Mouse (Mus musculus): ENCODE data around the gene Myo1b. TPM values are rescaled to one million over a fixed set of nuclear protein-coding genes. Genes with fewer than 3 reads are reported as not detected.
A peak's percentile ranks its signal among the peaks of the same experiment; 100 is the strongest.

Myo1b gene
- total and polyA plus RNA-seq, 3 experiments: 5.5 to 30.1 (median 29.6) TPM

- Histone ChIP-seq H3K36me3 (ENCODE audit: control insufficient read depth, insufficient read depth, low read length) (no peaks in the 10 kb centered on the region), H3K27me3 (ENCODE audit: control insufficient read depth, insufficient read depth, low read length) (no peaks in the 10 kb centered on the region), H3K4me1 (ENCODE audit: control insufficient read depth, insufficient read depth, low read length) (peaks cover 6% of the 10 kb centered on the region), H3K79me2 (replicated peaks; ENCODE audit: control insufficient read depth, insufficient read depth, low read length) (no peaks in the 10 kb centered on the region), H3K9ac (ENCODE audit: low read depth, low read length) (no peak overlapping the region), H3K4me3 (no peak overlapping the region; the same call in 1 of the 2 replicates), H3K27ac (peak overlapping the region; percentile 31; the same call in 1 of the 2 replicates)
- DNase-seq: no peak
- 89% methylated on average over 5 of the region's 5 CpGs for WGBS
- no peak for TF ChIP-seq CTCF (IDR thresholded peaks at IDR 0.05)
- TF ChIP-seq EP300 (IDR thresholded peaks at IDR 0.05; ENCODE audit: insufficient read depth, low read depth, low read length): no peak
- no peak for TF ChIP-seq POLR2A (IDR thresholded peaks at IDR 0.05; ENCODE audit: insufficient read depth, low read depth, low read length)
- intact Hi-C loops (cut with DNase I): no loop called here
Observed at GRCm38 (mm10) chr1:51916276-51916675, 405 bp upstream of the Myo1b start.

GRCm38 (mm10) chr1:51915051-51915575 is 758 bp downstream of the Myo1b start:
- H3K4me3 ChIP-seq: peak overlapping the region; percentile 81
- intact Hi-C loops (cut with DNase I): loop anchor here (1.0 to 2.0 kb wide), 3 partner anchors 22 to 134 kb away; no protein-coding TSS in a partner anchor
- peak; percentile 86 for DNase-seq

GRCm38 (mm10) chr1:51914095-51914494 is 1.8 kb downstream of the Myo1b start:
- intact Hi-C loops (cut with DNase I): loop anchor here (2.0 to 5.0 kb wide), 3 partner anchors 21 to 133 kb away; no protein-coding TSS in a partner anchor
- Histone ChIP-seq H3K9ac (ENCODE audit: low read depth, low read length) (no peak overlapping the region), H3K79me2 (replicated peaks; ENCODE audit: control insufficient read depth, insufficient read depth, low read length) (no peaks in the 10 kb centered on the region), H3K27ac (peak overlapping the region; percentile 92), H3K36me3 (ENCODE audit: control insufficient read depth, insufficient read depth, low read length) (no peaks in the 10 kb centered on the region; the same call in 1 of the 2 replicates), H3K4me1 (ENCODE audit: control insufficient read depth, insufficient read depth, low read length) (peaks cover 8% of the 10 kb centered on the region), H3K27me3 (ENCODE audit: control insufficient read depth, insufficient read depth, low read length) (no peaks in the 10 kb centered on the region), H3K4me3 (peak overlapping the region; percentile 21; the same call in 1 of the 2 replicates)
- WGBS: 52% methylated on average over 3 of the region's 3 CpGs
- no peak for DNase-seq
- TF ChIP-seq POLR2A (IDR thresholded peaks at IDR 0.05; ENCODE audit: insufficient read depth, low read depth, low read length): no peak
- no peak for TF ChIP-seq CTCF (IDR thresholded peaks at IDR 0.05)
- no peak for TF ChIP-seq EP300 (IDR thresholded peaks at IDR 0.05; ENCODE audit: insufficient read depth, low read depth, low read length)

More at GRCm38 (mm10) chr1:51915051-51915575, 758 bp downstream of the Myo1b start:
- Histone ChIP-seq H3K4me1 (ENCODE audit: control insufficient read depth, insufficient read depth, low read length) (peaks cover 8% of the 10 kb centered on the region), H3K36me3 (ENCODE audit: control insufficient read depth, insufficient read depth, low read length) (no peaks in the 10 kb centered on the region; the same call in 1 of the 2 replicates), H3K27ac (peak overlapping the region; percentile 92), H3K9ac (ENCODE audit: low read depth, low read length) (peak overlapping the region; percentile 91), H3K79me2 (replicated peaks; ENCODE audit: control insufficient read depth, insufficient read depth, low read length) (no peaks in the 10 kb centered on the region), H3K27me3 (ENCODE audit: control insufficient read depth, insufficient read depth, low read length) (no peaks in the 10 kb centered on the region)
- WGBS: 1% methylated on average over 33 of the region's 33 CpGs
- no peak for TF ChIP-seq CTCF (IDR thresholded peaks at IDR 0.05)
- TF ChIP-seq EP300 (IDR thresholded peaks at IDR 0.05; ENCODE audit: insufficient read depth, low read depth, low read length): 0 out of 2 replicates have a peak, but pooled peaks have one; percentile 12

GRCm38 (mm10) chr1:51913071-51913814 is 2.6 kb downstream of the Myo1b start:
- intact Hi-C loops (cut with DNase I): loop anchor here (5.0 kb wide), 1 partner anchor 36 kb away; no protein-coding TSS in a partner anchor
- Histone ChIP-seq H3K36me3 (ENCODE audit: control insufficient read depth, insufficient read depth, low read length) (no peaks in the 10 kb centered on the region; the same call in 1 of the 2 replicates), H3K4me1 (ENCODE audit: control insufficient read depth, insufficient read depth, low read length) (peaks cover 8% of the 10 kb centered on the region), H3K4me3 (0 out of 2 replicates have a peak overlapping the region, but pooled peaks have one; percentile 7), H3K79me2 (replicated peaks; ENCODE audit: control insufficient read depth, insufficient read depth, low read length) (no peaks in the 10 kb centered on the region), H3K27me3 (ENCODE audit: control insufficient read depth, insufficient read depth, low read length) (no peaks in the 10 kb centered on the region), H3K9ac (ENCODE audit: low read depth, low read length) (peak overlapping the region; percentile 16; the same call in 1 of the 2 replicates), H3K27ac (peak overlapping the region; percentile 0; the same call in 1 of the 2 replicates)
- no peak for DNase-seq
- 60% methylated on average over 14 of the region's 14 CpGs for WGBS
- no peak for TF ChIP-seq POLR2A (IDR thresholded peaks at IDR 0.05; ENCODE audit: insufficient read depth, low read depth, low read length)
- TF ChIP-seq CTCF (IDR thresholded peaks at IDR 0.05): no peak
- no peak for TF ChIP-seq EP300 (IDR thresholded peaks at IDR 0.05; ENCODE audit: insufficient read depth, low read depth, low read length)

- H3K27me3 ChIP-seq (ENCODE audit: control insufficient read depth, insufficient read depth, low read length): no peaks in the 10 kb centered on the region
- no peak overlapping the region for H3K4me3 ChIP-seq
- no peaks in the 10 kb centered on the region for H3K79me2 ChIP-seq (replicated peaks; ENCODE audit: control insufficient read depth, insufficient read depth, low read length)
- peak overlapping the region; percentile 28; the same call in 1 of the 2 replicates for H3K27ac ChIP-seq
- H3K4me1 ChIP-seq (ENCODE audit: control insufficient read depth, insufficient read depth, low read length): peaks cover 12% of the 10 kb centered on the region
- peaks cover 3% of the 10 kb centered on the region for H3K36me3 ChIP-seq (ENCODE audit: control insufficient read depth, insufficient read depth, low read length)
- no peak for TF ChIP-seq POLR2A (IDR thresholded peaks at IDR 0.05; ENCODE audit: insufficient read depth, low read depth, low read length)
- no peak for TF ChIP-seq EP300 (IDR thresholded peaks at IDR 0.05; ENCODE audit: insufficient read depth, low read depth, low read length)
- no peak for TF ChIP-seq CTCF (IDR thresholded peaks at IDR 0.05)
- DNase-seq: peak in 1 of 2 experiments; percentile 46
- H3K9ac ChIP-seq (ENCODE audit: low read depth, low read length): no peak overlapping the region
- WGBS: 38% methylated on average over 4 of the region's 4 CpGs
- intact Hi-C loops (cut with DNase I): loop anchor here (5.0 kb wide), 1 partner anchor 34 kb away; no protein-coding TSS in a partner anchor
Observed at GRCm38 (mm10) chr1:51911331-51911730, 4.5 kb downstream of the Myo1b start.
